Mouse (Mus musculus) cerebellum, adult 18-20 months (tissue): Measurements from ENCODE around the gene Atp2b4.
A peak's percentile ranks its signal among the peaks of the same experiment; 100 is the strongest.

Experiments used
- DNase-seq, 2 experiments: peaks; one replicate each; pipeline ENCODE4 v3.0.0; 2021

The Atp2b4 gene

GRCm38 (mm10) chr1:133800948-133801393 is at the start of gene Atp2b4:
Gene Atp2b4 (minus strand): TSS chr1:133801041.
- peak; percentile 93 for DNase-seq

- DNase-seq: no peak
Measured at GRCm38 (mm10) chr1:133844734-133845133, 43.9 kb upstream of the Atp2b4 start.

- DNase-seq: no peak
Measured at GRCm38 (mm10) chr1:133843900-133844299, 43.1 kb upstream of the Atp2b4 start.

GRCm38 (mm10) chr1:133843370-133843769 is 42.5 kb upstream of the Atp2b4 start:
- DNase-seq: no peak

- DNase-seq: no peak
Measured at GRCm38 (mm10) chr1:133842074-133842725, 41.4 kb upstream of the Atp2b4 start.

GRCm38 (mm10) chr1:133841171-133841926 is 40.5 kb upstream of the Atp2b4 start:
- DNase-seq: no peak

- no peak for DNase-seq
Measured at GRCm38 (mm10) chr1:133840530-133840929, 39.7 kb upstream of the Atp2b4 start.

GRCm38 (mm10) chr1:133834309-133834708 is 33.5 kb upstream of the Atp2b4 start:
- peak in 1 of 2 experiments; percentile 20 for DNase-seq

GRCm38 (mm10) chr1:133832781-133833180 is 31.9 kb upstream of the Atp2b4 start:
- no peak for DNase-seq

GRCm38 (mm10) chr1:133826193-133826592 is 25.4 kb upstream of the Atp2b4 start:
- DNase-seq: no peak

GRCm38 (mm10) chr1:133825543-133825942 is 24.7 kb upstream of the Atp2b4 start:
- DNase-seq: peak; percentile 5 to 10

GRCm38 (mm10) chr1:133825140-133825539 is 24.3 kb upstream of the Atp2b4 start:
- no peak for DNase-seq

- no peak for DNase-seq
Measured at GRCm38 (mm10) chr1:133821144-133821543, 20.3 kb upstream of the Atp2b4 start.

GRCm38 (mm10) chr1:133820100-133820499 is 19.3 kb upstream of the Atp2b4 start:
- no peak for DNase-seq

- no peak for DNase-seq
Measured at GRCm38 (mm10) chr1:133818531-133818930, 17.7 kb upstream of the Atp2b4 start.

- DNase-seq: no peak
Measured at GRCm38 (mm10) chr1:133815747-133816491, 15.1 kb upstream of the Atp2b4 start.

- DNase-seq: no peak
Measured at GRCm38 (mm10) chr1:133809376-133809775, 8.5 kb upstream of the Atp2b4 start.

- DNase-seq: no peak
Measured at GRCm38 (mm10) chr1:133808020-133808419, 7.2 kb upstream of the Atp2b4 start.

GRCm38 (mm10) chr1:133801743-133802142 is 902 bp upstream of the Atp2b4 start:
- no peak for DNase-seq

- DNase-seq: no peak
Measured at GRCm38 (mm10) chr1:133800512-133800911, 329 bp downstream of the Atp2b4 start.

- DNase-seq: no peak
Measured at GRCm38 (mm10) chr1:133799686-133800445, 975 bp downstream of the Atp2b4 start.

- no peak for DNase-seq
Measured at GRCm38 (mm10) chr1:133798821-133799415, 1.9 kb downstream of the Atp2b4 start.
